Mouse (Mus musculus): ENCODE results near the gene Dennd5b. TPM values are rescaled to one million over a fixed set of nuclear protein-coding genes. Genes with fewer than 3 reads are reported as not detected.

Gene Dennd5b
- polyA plus RNA-seq, 1 experiment from 2014 or later, result 10.9 TPM

GRCm38 (mm10) chr6:149108909-149109308, 7.4 kb upstream of the Dennd5b start:
- H3K4me3 ChIP-seq (ENCODE audit: low read depth, low read length), result no peak overlapping the region
- H3K27me3 ChIP-seq (replicated peaks; ENCODE audit: control insufficient read depth, insufficient read depth, low read length), result no peaks in the 10 kb centered on the region
- DNase-seq (ENCODE audit: low spot score) (no peak), ATAC-seq (no peak)
- H3K4me1 ChIP-seq (ENCODE audit: control insufficient read depth, insufficient read depth, low read length), result no peaks in the 10 kb centered on the region
- H3K9me3 ChIP-seq (replicated peaks; ENCODE audit: control insufficient read depth, low read length), result no peaks in the 10 kb centered on the region
- H3K4me2 ChIP-seq (ENCODE audit: low read length), result no peak overlapping the region
- no peak overlapping the region for H3K9ac ChIP-seq (ENCODE audit: low read length)
- WGBS, result 93% methylated on average over 2 of the region's 2 CpGs
- no peaks in the 10 kb centered on the region for H3K36me3 ChIP-seq (ENCODE audit: control insufficient read depth, insufficient read depth, low read length)
- no peak overlapping the region for H3K27ac ChIP-seq (ENCODE audit: low read depth, low read length)

GRCm38 (mm10) chr6:149107615-149108014, 6.1 kb upstream of the Dennd5b start:
- Histone ChIP-seq H3K27ac (ENCODE audit: low read depth, low read length) (no peak overlapping the region), H3K4me3 (ENCODE audit: low read depth, low read length) (no peak overlapping the region), H3K27me3 (replicated peaks; ENCODE audit: control insufficient read depth, insufficient read depth, low read length) (no peaks in the 10 kb centered on the region), H3K4me1 (ENCODE audit: control insufficient read depth, insufficient read depth, low read length) (no peaks in the 10 kb centered on the region), H3K36me3 (ENCODE audit: control insufficient read depth, insufficient read depth, low read length) (no peaks in the 10 kb centered on the region), H3K4me2 (ENCODE audit: low read length) (no peak overlapping the region), H3K9me3 (replicated peaks; ENCODE audit: control insufficient read depth, low read length) (no peaks in the 10 kb centered on the region), H3K9ac (ENCODE audit: low read length) (no peak overlapping the region)
- DNase-seq (ENCODE audit: low spot score), result no peak
- 81% methylated on average over 3 of the region's 3 CpGs for WGBS
- ATAC-seq, result no peak

GRCm38 (mm10) chr6:149103451-149103850, 2.0 kb upstream of the Dennd5b start:
- 80% methylated on average over 1 of the region's 1 CpGs for WGBS
- H3K27me3 ChIP-seq (replicated peaks; ENCODE audit: control insufficient read depth, insufficient read depth, low read length), result no peaks in the 10 kb centered on the region
- no peaks in the 10 kb centered on the region for H3K9me3 ChIP-seq (replicated peaks; ENCODE audit: control insufficient read depth, low read length)
- ATAC-seq (no peak), DNase-seq (ENCODE audit: low spot score) (peak; percentile 66)
- no peak overlapping the region for H3K27ac ChIP-seq (ENCODE audit: low read depth, low read length)
- peaks cover 6% of the 10 kb centered on the region; the same call in 1 of the 2 replicates for H3K4me1 ChIP-seq (ENCODE audit: control insufficient read depth, insufficient read depth, low read length)
- no peaks in the 10 kb centered on the region for H3K36me3 ChIP-seq (ENCODE audit: control insufficient read depth, insufficient read depth, low read length)
- no peak overlapping the region for H3K4me2 ChIP-seq (ENCODE audit: low read length)
- H3K4me3 ChIP-seq (ENCODE audit: low read depth, low read length), result no peak overlapping the region
- no peak overlapping the region for H3K9ac ChIP-seq (ENCODE audit: low read length)

- peak overlapping the region; percentile 97 for H3K27ac ChIP-seq (ENCODE audit: low read depth, low read length)
- H3K36me3 ChIP-seq (ENCODE audit: control insufficient read depth, insufficient read depth, low read length), result no peaks in the 10 kb centered on the region
- peak overlapping the region; percentile 94 for H3K9ac ChIP-seq (ENCODE audit: low read length)
- peak; percentile 22; the same call in 1 of the 2 replicates for ATAC-seq
- no peaks in the 10 kb centered on the region for H3K27me3 ChIP-seq (replicated peaks; ENCODE audit: control insufficient read depth, insufficient read depth, low read length)
- no peaks in the 10 kb centered on the region for H3K9me3 ChIP-seq (replicated peaks; ENCODE audit: control insufficient read depth, low read length)
- peak overlapping the region; percentile 52 for H3K4me2 ChIP-seq (ENCODE audit: low read length)
- 11% methylated on average over 7 of the region's 7 CpGs for WGBS
- no peak for DNase-seq (ENCODE audit: low spot score)
- peak overlapping the region; percentile 86 for H3K4me3 ChIP-seq (ENCODE audit: low read depth, low read length)
- H3K4me1 ChIP-seq (ENCODE audit: control insufficient read depth, insufficient read depth, low read length), result peaks cover 6% of the 10 kb centered on the region; the same call in 1 of the 2 replicates
These were observed 413 bp upstream of the Dennd5b start for GRCm38 (mm10) chr6:149101943-149102243.

GRCm38 (mm10) chr6:149100174-149101075, 1.1 kb downstream of the Dennd5b start:
- DNase-seq (ENCODE audit: low spot score) (peak; percentile 76), ATAC-seq (peak; percentile 54)
- Histone ChIP-seq H3K9ac (ENCODE audit: low read length) (peak overlapping the region; percentile 94), H3K4me1 (ENCODE audit: control insufficient read depth, insufficient read depth, low read length) (peaks cover 6% of the 10 kb centered on the region; the same call in 1 of the 2 replicates), H3K4me3 (ENCODE audit: low read depth, low read length) (peak overlapping the region; percentile 86), H3K27ac (ENCODE audit: low read depth, low read length) (peak overlapping the region; percentile 97), H3K4me2 (ENCODE audit: low read length) (peak overlapping the region; percentile 52), H3K36me3 (ENCODE audit: control insufficient read depth, insufficient read depth, low read length) (no peaks in the 10 kb centered on the region), H3K9me3 (replicated peaks; ENCODE audit: control insufficient read depth, low read length) (no peaks in the 10 kb centered on the region), H3K27me3 (replicated peaks; ENCODE audit: control insufficient read depth, insufficient read depth, low read length) (no peaks in the 10 kb centered on the region)
- under 1% methylated on average over 51 of the region's 52 CpGs for WGBS

GRCm38 (mm10) chr6:149098993-149099392, 2.5 kb downstream of the Dennd5b start:
- no peak for DNase-seq (ENCODE audit: low spot score)
- H3K9me3 ChIP-seq (replicated peaks; ENCODE audit: control insufficient read depth, low read length), result no peaks in the 10 kb centered on the region
- H3K4me2 ChIP-seq (ENCODE audit: low read length), result peak overlapping the region; percentile 52; the same call in 1 of the 2 replicates
- H3K4me1 ChIP-seq (ENCODE audit: control insufficient read depth, insufficient read depth, low read length), result peaks cover 6% of the 10 kb centered on the region; the same call in 1 of the 2 replicates
- H3K4me3 ChIP-seq (ENCODE audit: low read depth, low read length), result no peak overlapping the region
- no peak for ATAC-seq
- H3K36me3 ChIP-seq (ENCODE audit: control insufficient read depth, insufficient read depth, low read length), result no peaks in the 10 kb centered on the region
- no peak overlapping the region for H3K27ac ChIP-seq (ENCODE audit: low read depth, low read length)
- H3K9ac ChIP-seq (ENCODE audit: low read length), result no peak overlapping the region
- no peaks in the 10 kb centered on the region for H3K27me3 ChIP-seq (replicated peaks; ENCODE audit: control insufficient read depth, insufficient read depth, low read length)

- no peak for ATAC-seq
- Histone ChIP-seq H3K4me1 (ENCODE audit: control insufficient read depth, insufficient read depth, low read length) (peaks cover 6% of the 10 kb centered on the region; the same call in 1 of the 2 replicates), H3K4me3 (ENCODE audit: low read depth, low read length) (no peak overlapping the region), H3K9ac (ENCODE audit: low read length) (no peak overlapping the region), H3K4me2 (ENCODE audit: low read length) (no peak overlapping the region), H3K9me3 (replicated peaks; ENCODE audit: control insufficient read depth, low read length) (no peaks in the 10 kb centered on the region), H3K27me3 (replicated peaks; ENCODE audit: control insufficient read depth, insufficient read depth, low read length) (no peaks in the 10 kb centered on the region), H3K36me3 (ENCODE audit: control insufficient read depth, insufficient read depth, low read length) (no peaks in the 10 kb centered on the region), H3K27ac (ENCODE audit: low read depth, low read length) (no peak overlapping the region)
- DNase-seq (ENCODE audit: low spot score), result no peak
- 97% methylated on average over 1 of the region's 1 CpGs for WGBS
These were observed 4.2 kb downstream of the Dennd5b start for GRCm38 (mm10) chr6:149097276-149097675.

GRCm38 (mm10) chr6:149096233-149096632, 5.2 kb downstream of the Dennd5b start:
- H3K36me3 ChIP-seq (ENCODE audit: control insufficient read depth, insufficient read depth, low read length), result no peaks in the 10 kb centered on the region
- WGBS, result 92% methylated on average over 2 of the region's 2 CpGs
- ATAC-seq (no peak), DNase-seq (ENCODE audit: low spot score) (no peak)
- H3K4me2 ChIP-seq (ENCODE audit: low read length), result no peak overlapping the region
- H3K9me3 ChIP-seq (replicated peaks; ENCODE audit: control insufficient read depth, low read length), result no peaks in the 10 kb centered on the region
- no peak overlapping the region for H3K4me3 ChIP-seq (ENCODE audit: low read depth, low read length)
- no peak overlapping the region for H3K27ac ChIP-seq (ENCODE audit: low read depth, low read length)
- peaks cover 6% of the 10 kb centered on the region; the same call in 1 of the 2 replicates for H3K4me1 ChIP-seq (ENCODE audit: control insufficient read depth, insufficient read depth, low read length)
- H3K9ac ChIP-seq (ENCODE audit: low read length), result no peak overlapping the region
- H3K27me3 ChIP-seq (replicated peaks; ENCODE audit: control insufficient read depth, insufficient read depth, low read length), result no peaks in the 10 kb centered on the region

GRCm38 (mm10) chr6:149095389-149095788, 6.1 kb downstream of the Dennd5b start:
- peak; percentile 30 for DNase-seq (ENCODE audit: low spot score)
- no peak for ATAC-seq
- Histone ChIP-seq H3K4me2 (ENCODE audit: low read length) (no peak overlapping the region), H3K4me1 (ENCODE audit: control insufficient read depth, insufficient read depth, low read length) (peaks cover 6% of the 10 kb centered on the region; the same call in 1 of the 2 replicates), H3K4me3 (ENCODE audit: low read depth, low read length) (no peak overlapping the region), H3K36me3 (ENCODE audit: control insufficient read depth, insufficient read depth, low read length) (no peaks in the 10 kb centered on the region), H3K27ac (ENCODE audit: low read depth, low read length) (no peak overlapping the region), H3K9me3 (replicated peaks; ENCODE audit: control insufficient read depth, low read length) (no peaks in the 10 kb centered on the region), H3K27me3 (replicated peaks; ENCODE audit: control insufficient read depth, insufficient read depth, low read length) (no peaks in the 10 kb centered on the region), H3K9ac (ENCODE audit: low read length) (no peak overlapping the region)
- WGBS, result 55% methylated on average over 6 of the region's 6 CpGs

Data from forebrain, embryonic 14.5 days (tissue).